Mouse (Mus musculus) hindbrain, embryonic 16.5 days (tissue): ENCODE results near the gene Pcyt2. TPM values are rescaled to one million over a fixed set of nuclear protein-coding genes. Genes with fewer than 3 reads are reported as not detected.

Source experiments
- ATAC-seq: fragments of 200-750 bp; cut with Nextera tagmentation; 2 replicates; pipeline ENCODE4 v1.8.0; 2017; ENCODE audit warnings: moderate TSS enrichment, moderate library complexity
- H3K27ac ChIP-seq: fragments of 300-500 bp; sonication (generic); 2 replicates; pipeline ENCODE4 v1.5.1; 2014; ENCODE audit warnings: low read depth, mild to moderate bottlenecking, control low read depth, low read length, moderate library complexity
- H3K27me3 ChIP-seq: fragments of 300-500 bp; sonication (generic); replicated peaks from 2 replicates; pipeline ENCODE4 v1.6.1; 2014; ENCODE audit warnings: low read length; ENCODE audit not compliant: control insufficient read depth, insufficient read depth
- H3K36me3 ChIP-seq: fragments of 300-500 bp; sonication (generic); 2 replicates; pipeline ENCODE4 v1.6.1; 2014; ENCODE audit warnings: mild to moderate bottlenecking, low read length, moderate library complexity, mixed read lengths; ENCODE audit not compliant: control insufficient read depth, insufficient read depth
- H3K4me1 ChIP-seq: fragments of 300-500 bp; sonication (generic); 2 replicates; pipeline ENCODE4 v1.6.1; 2014; ENCODE audit warnings: low read depth, low read length; ENCODE audit not compliant: control insufficient read depth, insufficient read depth
- H3K4me2 ChIP-seq: fragments of 300-500 bp; sonication (generic); 2 replicates; pipeline ENCODE4 v1.6.1; 2014; ENCODE audit warnings: mild to moderate bottlenecking, low read length, control low read depth, moderate library complexity
- H3K4me3 ChIP-seq: fragments of 300-500 bp; sonication (generic); 2 replicates; pipeline ENCODE4 v1.5.1; 2014; ENCODE audit warnings: mild to moderate bottlenecking, low read length, control low read depth, moderate library complexity
- H3K9ac ChIP-seq: fragments of 300-500 bp; sonication (generic); 2 replicates; pipeline ENCODE4 v1.6.1; 2014; ENCODE audit warnings: low read depth, mild to moderate bottlenecking, control low read depth, low read length, moderate library complexity
- H3K9me3 ChIP-seq: fragments of 300-500 bp; sonication (generic); 2 replicates; pipeline ENCODE4 v1.6.1; 2014; ENCODE audit warnings: mild to moderate bottlenecking, low read length, moderate library complexity; ENCODE audit not compliant: control insufficient read depth
- WGBS: fragments of 180-500 bp; shearing (Covaris S2); extraction: QIAGEN DNeasy Blood & Tissue Kit; methylation state at CpG from one replicate; pipeline ENCODE4 v1.1.7; 2014; 5-methylcytosine and 5-hydroxymethylcytosine counted together
- polyA plus RNA-seq: library from polyadenylated mRNA; unstranded; fragments of >200 nt; fragmentation: Nextera tagmentation; extraction: Ambion mirVana; gene quantifications from 2 replicates; pipeline ENCODE4 v1.2.1, GENCODE M21; 2015

The Pcyt2 gene
- polyA plus RNA-seq, 1 experiment from 2014 or later = 242 TPM

GRCm38 (mm10) chr11:120629341-120629730, 11.6 kb upstream of the Pcyt2 start:
- H3K9ac ChIP-seq = no peak overlapping the region

GRCm38 (mm10) chr11:120628601-120629340, 11.0 kb upstream of the Pcyt2 start:
- no peak overlapping the region for H3K9ac ChIP-seq
- H3K4me2 ChIP-seq = no peak overlapping the region
- peaks cover 12% of the 10 kb centered on the region for H3K36me3 ChIP-seq
- H3K27me3 ChIP-seq = no peaks in the 10 kb centered on the region
- H3K27ac ChIP-seq = no peak overlapping the region
- no peaks in the 10 kb centered on the region for H3K9me3 ChIP-seq
- H3K4me3 ChIP-seq = no peak overlapping the region
- WGBS = 95% methylated on average over 23 of the region's 23 CpGs
- no peak for ATAC-seq
- H3K4me1 ChIP-seq = peaks cover 41% of the 10 kb centered on the region

More at GRCm38 (mm10) chr11:120629341-120629730, 11.6 kb upstream of the Pcyt2 start:
- 78% methylated on average over 23 of the region's 23 CpGs for WGBS
- H3K4me2 ChIP-seq = no peak overlapping the region; the same call in 1 of the 2 replicates
- H3K36me3 ChIP-seq = peaks cover 12% of the 10 kb centered on the region
- no peaks in the 10 kb centered on the region for H3K9me3 ChIP-seq
- H3K4me1 ChIP-seq = peaks cover 36% of the 10 kb centered on the region
- H3K4me3 ChIP-seq = no peak overlapping the region
- ATAC-seq = no peak
- H3K27ac ChIP-seq = peak overlapping the region; percentile 48; the same call in 1 of the 2 replicates
- H3K27me3 ChIP-seq = no peaks in the 10 kb centered on the region

- H3K36me3 ChIP-seq = peaks cover 16% of the 10 kb centered on the region
- peaks cover 46% of the 10 kb centered on the region for H3K4me1 ChIP-seq
- WGBS = 80% methylated on average over 22 of the region's 22 CpGs
- H3K4me2 ChIP-seq = no peak overlapping the region
- H3K27ac ChIP-seq = no peak overlapping the region
- H3K9me3 ChIP-seq = no peaks in the 10 kb centered on the region
- no peak overlapping the region for H3K4me3 ChIP-seq
- no peak for ATAC-seq
- no peak overlapping the region for H3K9ac ChIP-seq
- H3K27me3 ChIP-seq = no peaks in the 10 kb centered on the region
Measured at GRCm38 (mm10) chr11:120627468-120628300, 9.9 kb upstream of the Pcyt2 start.

GRCm38 (mm10) chr11:120626785-120627467, 9.2 kb upstream of the Pcyt2 start:
- 93% methylated on average over 11 of the region's 11 CpGs for WGBS
- H3K27me3 ChIP-seq = no peaks in the 10 kb centered on the region
- no peak overlapping the region for H3K9ac ChIP-seq
- no peaks in the 10 kb centered on the region for H3K9me3 ChIP-seq
- H3K4me1 ChIP-seq = peaks cover 40% of the 10 kb centered on the region
- no peak overlapping the region for H3K4me3 ChIP-seq
- no peak overlapping the region for H3K4me2 ChIP-seq
- H3K36me3 ChIP-seq = peaks cover 19% of the 10 kb centered on the region
- H3K27ac ChIP-seq = no peak overlapping the region
- no peak for ATAC-seq

- Histone ChIP-seq H3K9ac (peak within 1 kb of the TSS; percentile 85), H3K4me2 (peak within 1 kb of the TSS; percentile 97), H3K27me3 (no peaks in the 10 kb centered on the region), H3K36me3 (peaks cover 25% of the 10 kb centered on the region), H3K27ac (peak within 1 kb of the TSS; percentile 86), H3K9me3 (no peaks in the 10 kb centered on the region), H3K4me1 (peaks cover 24% of the 10 kb centered on the region), H3K4me3 (peak within 1 kb of the TSS; percentile 89)
- WGBS = 16% methylated on average over 5 of the region's 5 CpGs
- peak; percentile 24 for ATAC-seq
Measured at GRCm38 (mm10) chr11:120625152-120625775, 7.5 kb upstream of the Pcyt2 start, which contains the start of gene Sirt7. TSS of gene Sirt7 (minus strand) at chr11:120625240.

GRCm38 (mm10) chr11:120624680-120625111, 7.0 kb upstream of the Pcyt2 start:
- H3K27me3 ChIP-seq = no peaks in the 10 kb centered on the region
- H3K4me2 ChIP-seq = peak overlapping the region; percentile 97
- WGBS = under 1% methylated on average over 53 of the region's 53 CpGs
- no peaks in the 10 kb centered on the region for H3K9me3 ChIP-seq
- H3K27ac ChIP-seq = peak overlapping the region; percentile 86
- peak overlapping the region; percentile 89 for H3K4me3 ChIP-seq
- peaks cover 18% of the 10 kb centered on the region for H3K4me1 ChIP-seq
- H3K9ac ChIP-seq = peak overlapping the region; percentile 85
- H3K36me3 ChIP-seq = peaks cover 30% of the 10 kb centered on the region
- peak; percentile 80 for ATAC-seq

- Histone ChIP-seq H3K9ac (peak overlapping the region; percentile 85), H3K9me3 (no peaks in the 10 kb centered on the region), H3K27me3 (no peaks in the 10 kb centered on the region), H3K36me3 (peaks cover 28% of the 10 kb centered on the region), H3K27ac (peak overlapping the region; percentile 75), H3K4me2 (peak overlapping the region; percentile 97), H3K4me3 (peak overlapping the region; percentile 89), H3K4me1 (peaks cover 15% of the 10 kb centered on the region)
- WGBS = 15% methylated on average over 27 of the region's 30 CpGs
- ATAC-seq = peak; percentile 67
Measured at GRCm38 (mm10) chr11:120623961-120624679, 6.4 kb upstream of the Pcyt2 start.

GRCm38 (mm10) chr11:120622805-120623204, 5.1 kb upstream of the Pcyt2 start:
- WGBS = 93% methylated on average over 6 of the region's 6 CpGs
- no peaks in the 10 kb centered on the region for H3K9me3 ChIP-seq
- H3K9ac ChIP-seq = no peak overlapping the region
- H3K27ac ChIP-seq = no peak overlapping the region
- H3K27me3 ChIP-seq = no peaks in the 10 kb centered on the region
- peaks cover 15% of the 10 kb centered on the region for H3K4me1 ChIP-seq
- no peak for ATAC-seq
- no peak overlapping the region for H3K4me2 ChIP-seq
- peaks cover 29% of the 10 kb centered on the region for H3K36me3 ChIP-seq
- H3K4me3 ChIP-seq = no peak overlapping the region
